Mouse (Mus musculus) embryonic facial prominence, embryonic 14.5 days (tissue): ENCODE results near the gene Tbc1d9. TPM values are rescaled to one million over a fixed set of nuclear protein-coding genes. Genes with fewer than 3 reads are reported as not detected.

Source experiments
- ATAC-seq: fragments of 200-750 bp; cut with Nextera tagmentation; 2 replicates; pipeline ENCODE4 v1.8.0; 2017; ENCODE audit warnings: low read depth, moderate number of reproducible peaks, moderate TSS enrichment
- DNase-seq: peaks from one replicate; pipeline ENCODE4 v3.0.0-alpha.2; 2015; ENCODE audit warnings: low spot score
- H3K27ac ChIP-seq: fragments of 300-500 bp; sonication (generic); replicated peaks from 2 replicates; pipeline ENCODE4 v1.5.1; 2014; ENCODE audit warnings: low read depth, mild to moderate bottlenecking, low read length, moderate library complexity
- H3K27me3 ChIP-seq: fragments of 300-500 bp; sonication (generic); replicated peaks from 2 replicates; pipeline ENCODE4 v1.6.1; 2014; ENCODE audit warnings: low read length; ENCODE audit not compliant: control insufficient read depth, insufficient read depth
- H3K36me3 ChIP-seq: fragments of 300-500 bp; sonication (generic); 2 replicates; pipeline ENCODE4 v1.6.1; 2014; ENCODE audit warnings: low read length, mixed read lengths; ENCODE audit not compliant: control insufficient read depth, insufficient read depth
- H3K4me1 ChIP-seq: fragments of 300-500 bp; sonication (generic); 2 replicates; pipeline ENCODE4 v1.6.1; 2014; ENCODE audit warnings: antibody characterized with exemption, low read length; ENCODE audit not compliant: control insufficient read depth, insufficient read depth
- H3K4me2 ChIP-seq: fragments of 300-500 bp; sonication (generic); 2 replicates; pipeline ENCODE4 v1.6.1; 2014; ENCODE audit warnings: low read depth, mild to moderate bottlenecking, low read length, moderate library complexity, mixed read lengths
- H3K4me3 ChIP-seq: fragments of 300-500 bp; sonication (generic); 2 replicates; pipeline ENCODE4 v1.5.1; 2014; ENCODE audit warnings: low read depth, mild to moderate bottlenecking, low read length
- H3K9ac ChIP-seq: fragments of 300-500 bp; sonication (generic); 2 replicates; pipeline ENCODE4 v1.6.1; 2014; ENCODE audit warnings: low read depth, mild to moderate bottlenecking, low read length, moderate library complexity, mixed read lengths
- H3K9me3 ChIP-seq: fragments of 300-500 bp; sonication (generic); 2 replicates; pipeline ENCODE4 v1.6.1; 2016; ENCODE audit warnings: low read length; ENCODE audit not compliant: control insufficient read depth
- WGBS: fragments of 180-500 bp; shearing (Covaris S2); extraction: QIAGEN DNeasy Blood & Tissue Kit; methylation state at CpG from one replicate; pipeline ENCODE4 v1.1.7; 2014; 5-methylcytosine and 5-hydroxymethylcytosine counted together
- polyA plus RNA-seq: library from polyadenylated mRNA; unstranded; fragments of >200 nt; fragmentation: Nextera tagmentation; extraction: Ambion mirVana; gene quantifications from 2 replicates; pipeline ENCODE4 v1.2.1, GENCODE M21; 2014

Tbc1d9 gene
- polyA plus RNA-seq, 1 experiment from 2014 or later, result 2.8 TPM

GRCm38 (mm10) chr8:83210676-83211075, 45.5 kb downstream of the Tbc1d9 start:
- ATAC-seq, result no peak
- no peak overlapping the region for H3K4me3 ChIP-seq
- 90% methylated on average over 7 of the region's 7 CpGs for WGBS

GRCm38 (mm10) chr8:83215065-83215464, 49.9 kb downstream of the Tbc1d9 start:
- no peak overlapping the region for H3K4me3 ChIP-seq
- no peak overlapping the region for H3K9ac ChIP-seq
- H3K9me3 ChIP-seq, result no peaks in the 10 kb centered on the region
- no peak for ATAC-seq
- H3K4me1 ChIP-seq, result no peaks in the 10 kb centered on the region
- DNase-seq, result no peak
- no peak overlapping the region for H3K4me2 ChIP-seq
- 0 out of 2 replicates have a peak, but pooled peaks cover 7% of the 10 kb centered on the region for H3K36me3 ChIP-seq
- no peak overlapping the region for H3K27ac ChIP-seq
- 74% methylated on average over 5 of the region's 5 CpGs for WGBS
- no peaks in the 10 kb centered on the region for H3K27me3 ChIP-seq

More at GRCm38 (mm10) chr8:83210676-83211075, 45.5 kb downstream of the Tbc1d9 start:
- H3K36me3 ChIP-seq, result 0 out of 2 replicates have a peak, but pooled peaks cover 7% of the 10 kb centered on the region
- no peak overlapping the region for H3K4me2 ChIP-seq
- no peak for DNase-seq
- no peaks in the 10 kb centered on the region for H3K27me3 ChIP-seq
- no peaks in the 10 kb centered on the region for H3K4me1 ChIP-seq
- H3K27ac ChIP-seq, result no peak overlapping the region
- H3K9ac ChIP-seq, result no peak overlapping the region
- H3K9me3 ChIP-seq, result no peaks in the 10 kb centered on the region

GRCm38 (mm10) chr8:83216520-83216919, 51.4 kb downstream of the Tbc1d9 start:
- Histone ChIP-seq H3K4me2 (no peak overlapping the region), H3K4me1 (no peaks in the 10 kb centered on the region), H3K36me3 (no peaks in the 10 kb centered on the region), H3K27ac (no peak overlapping the region), H3K27me3 (no peaks in the 10 kb centered on the region), H3K4me3 (no peak overlapping the region), H3K9me3 (no peaks in the 10 kb centered on the region), H3K9ac (no peak overlapping the region)
- no peak for ATAC-seq
- 82% methylated on average over 6 of the region's 6 CpGs for WGBS
- no peak for DNase-seq

- WGBS, result 88% methylated on average over 9 of the region's 9 CpGs
- Histone ChIP-seq H3K4me1 (no peaks in the 10 kb centered on the region), H3K4me2 (no peak overlapping the region)
These were observed 52.0 kb downstream of the Tbc1d9 start for GRCm38 (mm10) chr8:83217196-83217595.

GRCm38 (mm10) chr8:83217891-83218290, 52.7 kb downstream of the Tbc1d9 start:
- ATAC-seq (no peak), DNase-seq (no peak)
- no peaks in the 10 kb centered on the region for H3K9me3 ChIP-seq
- no peak overlapping the region for H3K4me2 ChIP-seq
- no peak overlapping the region for H3K27ac ChIP-seq
- H3K36me3 ChIP-seq, result no peaks in the 10 kb centered on the region
- H3K4me3 ChIP-seq, result no peak overlapping the region
- 92% methylated on average over 2 of the region's 2 CpGs for whole genome bisulfite sequencing
- H3K27me3 ChIP-seq, result no peaks in the 10 kb centered on the region
- H3K4me1 ChIP-seq, result no peaks in the 10 kb centered on the region
- no peak overlapping the region for H3K9ac ChIP-seq

More at GRCm38 (mm10) chr8:83217196-83217595, 52.0 kb downstream of the Tbc1d9 start:
- no peak for DNase-seq
- H3K4me3 ChIP-seq, result no peak overlapping the region
- H3K36me3 ChIP-seq, result no peaks in the 10 kb centered on the region
- H3K9ac ChIP-seq, result no peak overlapping the region
- no peak overlapping the region for H3K27ac ChIP-seq
- ATAC-seq, result no peak
- H3K9me3 ChIP-seq, result no peaks in the 10 kb centered on the region
- no peaks in the 10 kb centered on the region for H3K27me3 ChIP-seq

GRCm38 (mm10) chr8:83219392-83219791, 54.2 kb downstream of the Tbc1d9 start:
- Histone ChIP-seq H3K4me1 (no peaks in the 10 kb centered on the region), H3K27me3 (no peaks in the 10 kb centered on the region), H3K27ac (no peak overlapping the region), H3K4me2 (no peak overlapping the region), H3K9ac (no peak overlapping the region), H3K9me3 (no peaks in the 10 kb centered on the region), H3K36me3 (no peaks in the 10 kb centered on the region), H3K4me3 (no peak overlapping the region)
- 87% methylated on average over 8 of the region's 8 CpGs for WGBS
- ATAC-seq (no peak), DNase-seq (no peak)

- no peak for ATAC-seq
- H3K27me3 ChIP-seq, result no peaks in the 10 kb centered on the region
- H3K4me1 ChIP-seq, result no peaks in the 10 kb centered on the region
These were observed 55.6 kb downstream of the Tbc1d9 start for GRCm38 (mm10) chr8:83220746-83221145.

GRCm38 (mm10) chr8:83224754-83225416, 59.7 kb downstream of the Tbc1d9 start:
- DNase-seq, result no peak
- ATAC-seq, result no peak
- H3K9me3 ChIP-seq, result no peaks in the 10 kb centered on the region
- H3K4me1 ChIP-seq, result no peaks in the 10 kb centered on the region
- no peaks in the 10 kb centered on the region for H3K36me3 ChIP-seq
- H3K27ac ChIP-seq, result no peak overlapping the region
- H3K27me3 ChIP-seq, result no peaks in the 10 kb centered on the region
- 75% methylated on average over 5 of the region's 5 CpGs for WGBS
- H3K9ac ChIP-seq, result no peak overlapping the region
- no peak overlapping the region for H3K4me2 ChIP-seq
- H3K4me3 ChIP-seq, result no peak overlapping the region

More at GRCm38 (mm10) chr8:83220746-83221145, 55.6 kb downstream of the Tbc1d9 start:
- Histone ChIP-seq H3K4me2 (no peak overlapping the region), H3K9me3 (no peaks in the 10 kb centered on the region), H3K27ac (no peak overlapping the region), H3K4me3 (no peak overlapping the region), H3K9ac (no peak overlapping the region), H3K36me3 (no peaks in the 10 kb centered on the region)
- no peak for DNase-seq
- WGBS, result 80% methylated on average over 3 of the region's 3 CpGs

- Histone ChIP-seq H3K4me2 (no peak overlapping the region), H3K4me1 (no peaks in the 10 kb centered on the region), H3K27ac (no peak overlapping the region), H3K4me3 (no peak overlapping the region), H3K9ac (no peak overlapping the region), H3K27me3 (no peaks in the 10 kb centered on the region), H3K9me3 (no peaks in the 10 kb centered on the region), H3K36me3 (no peaks in the 10 kb centered on the region)
- no peak for ATAC-seq
- 70% methylated on average over 2 of the region's 2 CpGs for WGBS
- DNase-seq, result no peak
These were observed 60.4 kb downstream of the Tbc1d9 start for GRCm38 (mm10) chr8:83225598-83225997.
